Mouse (Mus musculus): ENCODE measurements around the gene Rtca.

Rtca gene

GRCm38 (mm10) chr3:116476686-116477298 lies 31.2 kb downstream of the Rtca start:
- no peak for DNase-seq (ENCODE audit: low read depth, low spot score)

DNA sequence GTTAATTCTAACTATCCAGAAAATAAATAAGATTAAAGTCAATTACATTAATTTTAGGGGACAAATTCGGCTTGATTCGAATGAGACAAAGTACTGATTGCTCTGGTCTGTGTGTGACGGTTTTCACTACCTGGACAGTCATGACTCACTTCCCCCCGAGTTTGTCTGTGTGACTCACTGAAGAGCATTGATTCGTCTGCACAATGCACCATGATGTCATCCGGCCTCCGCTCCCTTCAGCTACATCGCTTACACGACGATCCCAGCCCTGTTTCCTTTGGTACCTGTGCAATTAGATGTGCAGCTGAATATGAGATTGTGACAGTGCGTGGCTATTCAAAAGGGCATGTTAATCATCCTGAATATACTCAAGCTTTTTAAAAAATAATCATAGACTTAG lies 33.4 kb downstream of the Rtca start:
- no peak for DNase-seq (ENCODE audit: low read depth, low spot score)

DNA sequence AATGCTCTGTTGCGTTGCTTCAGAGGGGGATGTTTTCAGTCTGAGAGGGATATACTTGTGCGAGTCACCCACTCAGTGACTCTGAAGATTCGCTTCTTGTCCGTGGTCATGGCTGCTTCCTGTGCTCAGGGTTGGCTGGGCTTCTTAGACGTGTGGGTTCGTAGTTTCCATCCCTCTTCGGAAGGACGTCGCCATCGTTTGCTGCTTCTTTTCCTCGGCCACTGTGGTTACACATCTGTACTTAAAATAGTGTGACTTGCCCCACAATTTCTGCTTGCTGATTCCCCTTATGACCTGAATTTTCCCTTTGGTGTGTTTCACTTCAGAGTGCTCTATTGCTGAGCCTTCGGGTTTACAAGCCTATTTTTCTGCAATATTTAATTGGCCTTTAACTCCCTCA lies 42.3 kb downstream of the Rtca start:
- no peak for DNase-seq (ENCODE audit: low read depth, low spot score)

GRCm38 (mm10) chr3:116464318-116464717 lies 43.7 kb downstream of the Rtca start:
- no peak for DNase-seq (ENCODE audit: low read depth, low spot score)

DNA sequence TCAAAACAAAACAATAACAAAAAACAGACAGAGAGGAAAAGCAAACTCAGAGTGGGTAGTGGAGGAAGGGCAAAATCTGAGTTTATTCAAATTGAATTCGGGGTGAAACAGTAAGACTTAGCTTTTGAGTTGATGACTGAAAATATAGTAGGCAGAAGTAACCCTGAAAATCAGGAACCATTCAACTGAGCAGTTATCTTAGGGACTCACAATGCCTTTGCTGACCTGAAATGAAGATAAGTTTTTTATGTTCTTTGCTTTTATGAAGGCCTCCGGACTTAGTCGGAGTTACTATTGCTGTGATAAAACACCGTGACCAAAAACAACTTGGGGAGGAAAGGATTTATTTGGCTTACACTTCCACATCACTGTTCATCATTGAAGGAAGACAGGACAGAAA lies 47.0 kb downstream of the Rtca start:
- DNase-seq (ENCODE audit: low read depth, low spot score): no peak

DNA sequence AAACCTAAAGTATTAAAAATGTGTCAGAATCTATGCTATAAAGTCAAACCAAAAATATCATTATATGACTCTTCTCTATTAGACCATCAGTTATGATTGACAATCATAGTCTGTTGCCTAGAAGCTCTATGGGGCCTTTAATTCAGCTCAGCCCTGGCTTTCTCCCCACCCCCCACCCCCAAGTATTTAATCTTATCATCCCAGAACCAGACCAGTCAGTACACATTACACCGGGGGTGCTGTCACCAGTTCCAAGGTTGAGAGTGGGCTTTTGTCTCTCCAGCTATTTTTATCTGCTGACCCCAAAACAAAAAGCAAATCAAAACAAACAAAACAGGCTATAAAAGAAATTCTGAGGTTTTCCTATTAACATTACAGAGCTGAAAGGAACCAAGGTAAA lies 53.5 kb downstream of the Rtca start:
- no peak for DNase-seq (ENCODE audit: low read depth, low spot score)

GRCm38 (mm10) chr3:116450741-116451140 lies 57.3 kb downstream of the Rtca start:
- DNase-seq (ENCODE audit: low read depth, low spot score): no peak

- no peak for DNase-seq (ENCODE audit: low read depth, low spot score)
These were observed 63.7 kb downstream of the Rtca start for GRCm38 (mm10) chr3:116444327-116444726.

DNA sequence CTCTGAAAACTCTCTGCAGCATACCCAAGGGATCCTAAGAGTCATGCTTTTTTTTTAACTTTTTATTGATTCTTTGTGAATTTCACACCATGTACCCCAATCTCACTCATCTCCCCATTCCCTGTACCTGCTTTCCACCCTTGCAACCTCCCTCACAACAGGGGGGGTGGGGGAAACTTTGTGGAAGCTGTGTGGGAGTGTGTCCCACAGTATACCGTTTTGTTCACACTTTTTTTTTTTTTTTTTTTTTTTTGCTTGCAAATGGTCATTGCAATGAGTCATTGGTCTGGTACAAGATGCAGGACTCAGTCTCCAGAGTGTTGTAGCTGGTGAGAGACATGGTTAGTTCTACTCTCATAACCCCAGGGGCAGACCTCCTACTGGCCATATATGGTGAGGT lies 65.2 kb downstream of the Rtca start:
- no peak for DNase-seq (ENCODE audit: low read depth, low spot score)

DNA sequence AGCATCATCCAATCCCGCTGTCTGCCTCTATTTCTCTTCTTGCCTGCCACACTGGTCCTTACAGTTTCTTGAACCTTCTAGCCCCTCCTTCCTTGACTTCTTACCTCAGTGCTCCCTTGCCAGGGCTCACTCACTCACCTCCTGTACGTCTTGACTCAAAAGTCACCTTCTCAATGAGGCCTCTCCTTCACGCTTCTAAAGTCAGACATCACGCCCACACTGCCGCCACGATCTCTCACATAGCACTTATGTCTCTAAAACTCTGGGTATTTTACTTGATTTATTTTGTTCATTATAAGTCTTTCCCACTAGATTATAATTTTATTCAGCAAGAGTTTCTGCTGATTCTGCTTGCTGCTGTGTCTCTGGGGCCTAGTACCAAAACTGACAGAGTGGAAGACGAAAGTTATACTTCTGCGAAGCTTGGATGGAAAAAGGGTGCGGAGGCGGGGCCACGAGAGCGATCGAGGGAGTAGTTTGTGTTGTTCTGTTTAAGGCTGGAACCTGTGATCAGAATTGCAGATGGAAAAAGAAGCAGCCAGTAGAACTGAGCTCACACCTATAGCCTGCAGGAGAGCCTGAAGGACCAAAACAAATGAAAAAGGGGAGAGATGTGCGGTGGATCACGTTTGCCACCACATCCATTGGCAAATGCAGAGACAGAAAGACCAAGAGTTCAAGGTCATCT lies 66.3 kb downstream of the Rtca start:
- DNase-seq (ENCODE audit: low read depth, low spot score): no peak

DNA sequence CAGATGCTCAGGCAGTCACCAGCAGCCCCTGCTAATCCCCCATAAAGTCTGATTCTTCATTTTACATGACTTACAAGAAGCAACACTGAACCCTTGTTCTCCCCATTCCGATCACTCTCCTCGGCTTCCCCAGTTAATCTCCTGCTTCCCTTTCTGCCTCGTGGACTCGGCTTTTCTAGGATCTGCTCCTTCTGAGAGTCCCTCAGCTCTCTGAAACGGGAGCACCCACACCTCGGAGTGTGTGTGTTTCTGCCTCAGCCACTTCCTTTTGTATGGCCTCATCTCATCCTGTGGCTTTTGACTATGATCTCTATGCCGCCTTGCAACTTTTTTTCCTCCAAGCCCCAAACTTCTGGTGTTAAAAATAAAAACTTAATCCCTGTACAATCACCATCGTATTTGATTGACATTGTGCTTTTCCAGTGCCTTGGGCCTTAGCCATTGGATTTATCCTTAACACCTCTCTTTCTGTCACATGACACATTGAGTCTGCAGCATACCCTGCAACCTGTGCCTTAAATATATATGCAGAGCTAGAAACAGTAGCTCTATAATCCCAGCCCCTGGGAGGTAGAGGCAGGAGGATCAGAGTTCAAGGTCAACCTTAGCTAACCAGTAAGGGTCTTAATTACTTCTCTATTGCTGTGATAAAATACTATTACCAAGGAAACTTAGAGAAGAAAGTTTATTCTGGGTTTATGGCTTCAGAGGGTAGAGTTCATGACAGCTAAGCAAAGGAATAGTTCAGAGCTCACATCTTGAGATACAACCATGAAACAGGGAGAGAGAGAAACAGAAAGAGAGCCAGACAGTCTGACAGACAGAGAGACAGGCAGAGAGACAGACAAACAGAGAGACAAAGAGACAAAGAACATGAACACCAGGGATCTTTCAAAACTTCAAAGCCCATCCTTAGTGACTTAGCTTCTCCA lies 67.7 kb downstream of the Rtca start:
- no peak for DNase-seq (ENCODE audit: low read depth, low spot score)
